Mouse (Mus musculus) mouse embryonic stem cell (cell line): ENCODE data around the gene Col5a1.

ENCODE experiments used
- in situ Hi-C, 2 experiments: fragments of 300-500 bp; cut with MboI; formaldehyde crosslinking; loops; 1 replicate in 1 of 2; 3 replicates in 1 of 2; pipeline ENCODE4 v1.14.3; 2019 to 2020; ENCODE audit warnings: low sequenced_read_pairs in 2 of 2, low pct_unique_long_range_greater_than_20kb in 1 of 2, mixed read lengths in 1 of 2; ENCODE audit not compliant: unreplicated experiment in 1 of 2

The Col5a1 gene

DNA sequence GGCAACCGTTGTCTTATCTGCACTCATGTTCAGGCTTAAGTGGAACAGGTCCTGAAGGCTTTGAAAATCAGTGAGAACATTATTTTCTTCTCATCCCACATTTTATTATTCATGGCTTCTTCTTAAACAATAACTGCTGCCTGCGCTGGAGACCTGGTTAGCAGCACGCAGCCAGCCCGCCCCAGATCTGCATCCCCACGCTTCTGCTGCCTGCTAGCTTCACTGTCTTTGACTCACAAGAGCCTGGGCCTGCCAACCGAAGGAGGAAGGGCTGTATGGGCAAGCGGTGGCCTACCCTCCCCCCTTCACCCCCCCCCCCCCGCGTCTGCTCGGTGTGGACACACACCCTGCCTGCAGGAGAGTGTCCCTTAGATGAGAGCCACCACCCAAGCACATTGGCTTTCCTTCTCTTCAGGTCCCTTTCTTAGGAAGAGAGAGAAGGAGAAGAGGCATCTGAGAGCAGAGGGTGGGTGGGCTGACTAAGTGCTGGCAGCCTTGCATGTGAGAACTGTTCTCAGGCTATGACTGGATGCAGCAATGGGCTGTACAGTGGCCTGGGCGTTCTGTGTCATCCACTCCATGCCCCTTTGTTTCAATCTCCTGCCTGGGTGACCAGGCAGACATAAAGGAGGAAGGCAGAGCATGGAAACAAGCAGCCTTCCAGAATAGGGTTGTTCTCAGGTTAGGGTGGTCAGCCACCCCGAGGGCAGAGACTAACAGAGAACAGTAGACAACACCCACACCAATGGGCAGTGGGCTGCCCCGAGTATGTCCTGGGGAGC, 104.4 kb downstream of the Col5a1 start:
- in situ Hi-C loops, result no loop called here

DNA sequence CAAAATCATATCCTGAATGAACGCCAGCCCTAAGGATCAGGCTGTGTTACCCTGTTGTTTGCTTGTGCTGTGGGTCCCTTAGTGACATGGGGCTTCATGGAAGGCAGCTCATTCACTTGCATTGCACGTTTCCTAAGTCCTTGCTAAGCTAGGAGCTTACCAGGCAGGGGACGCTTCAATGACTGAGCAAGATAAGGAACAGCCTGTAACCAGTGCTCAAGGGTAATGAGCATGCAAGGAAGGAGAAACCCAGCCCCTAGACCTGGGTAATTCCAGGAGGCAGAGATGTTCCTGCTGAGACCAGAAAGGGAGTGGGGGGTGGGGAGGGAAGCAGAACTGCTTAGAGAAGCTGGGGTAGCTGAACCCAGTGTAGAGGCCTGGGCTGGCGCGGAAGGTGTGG, 107.2 kb downstream of the Col5a1 start:
- in situ Hi-C loops, result no loop called here

DNA sequence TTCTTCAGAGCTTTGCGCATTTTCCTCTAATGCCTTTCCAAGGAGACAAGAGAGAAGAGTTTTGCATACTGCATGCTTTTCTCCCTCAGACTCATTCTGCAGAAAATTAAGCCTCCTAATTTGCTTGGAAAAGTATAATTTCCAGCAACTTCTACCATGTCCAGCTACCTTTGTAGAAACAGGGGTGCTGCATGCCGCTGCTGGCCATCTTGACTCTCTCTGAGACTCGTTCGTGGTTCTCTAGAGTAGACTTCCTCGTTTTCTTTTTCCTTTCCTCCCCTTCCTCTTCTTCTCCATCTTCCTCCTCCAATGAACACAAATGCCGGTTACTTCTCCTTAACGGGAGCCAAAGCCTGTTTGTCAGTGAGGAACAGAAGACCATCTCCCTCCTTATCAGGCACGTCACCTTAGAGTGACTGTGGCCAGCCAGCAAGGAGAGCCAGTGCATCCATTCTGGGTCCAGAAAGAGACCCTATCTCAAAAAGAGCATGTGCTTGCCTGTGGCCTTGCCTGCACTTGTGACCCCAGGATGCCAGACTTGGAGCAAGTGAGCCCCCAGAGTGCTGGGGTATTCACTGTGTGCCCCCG, 113.9 kb downstream of the Col5a1 start:
- in situ Hi-C loops, result no loop called here

DNA sequence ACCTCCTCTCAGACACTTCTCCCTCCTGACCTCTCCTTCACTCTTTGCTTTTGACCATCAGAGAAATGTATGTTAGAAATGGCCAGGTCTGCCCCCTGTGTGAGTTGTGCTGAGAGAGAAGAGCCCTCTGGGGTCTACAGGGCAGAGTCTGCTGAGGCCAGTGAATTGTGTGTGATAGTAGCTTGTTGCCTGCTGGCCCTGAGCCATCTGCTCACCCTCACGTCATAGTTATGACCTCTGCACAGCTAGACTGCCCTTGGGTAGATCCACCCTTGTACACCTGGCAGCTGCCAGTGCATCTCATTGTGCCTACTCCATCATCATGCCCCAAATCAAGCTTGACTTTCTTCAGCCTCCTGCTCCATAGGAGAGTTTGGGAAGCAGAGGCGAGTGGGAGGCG, 114.4 kb downstream of the Col5a1 start:
- in situ Hi-C loops, result no loop called here

DNA sequence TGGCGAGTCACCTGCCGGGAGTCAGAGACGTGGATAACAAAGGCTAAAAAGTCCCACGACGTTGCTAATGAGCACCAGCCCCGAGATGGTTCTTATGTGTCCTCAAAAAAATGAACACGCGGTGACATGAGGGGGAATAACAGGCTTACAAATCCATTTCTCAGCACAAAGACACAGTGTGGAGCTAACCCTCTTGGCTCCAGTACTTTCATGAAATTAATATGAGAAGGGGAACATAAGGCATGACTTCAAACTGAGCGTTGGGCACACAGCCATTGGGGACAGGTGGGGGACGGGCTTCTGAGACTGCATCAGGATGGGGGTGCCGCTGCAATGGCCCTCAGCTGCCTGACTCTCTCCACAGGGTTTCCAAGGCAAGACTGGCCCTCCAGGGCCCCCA, 115.0 kb downstream of the Col5a1 start:
- in situ Hi-C loops, result no loop called here

DNA sequence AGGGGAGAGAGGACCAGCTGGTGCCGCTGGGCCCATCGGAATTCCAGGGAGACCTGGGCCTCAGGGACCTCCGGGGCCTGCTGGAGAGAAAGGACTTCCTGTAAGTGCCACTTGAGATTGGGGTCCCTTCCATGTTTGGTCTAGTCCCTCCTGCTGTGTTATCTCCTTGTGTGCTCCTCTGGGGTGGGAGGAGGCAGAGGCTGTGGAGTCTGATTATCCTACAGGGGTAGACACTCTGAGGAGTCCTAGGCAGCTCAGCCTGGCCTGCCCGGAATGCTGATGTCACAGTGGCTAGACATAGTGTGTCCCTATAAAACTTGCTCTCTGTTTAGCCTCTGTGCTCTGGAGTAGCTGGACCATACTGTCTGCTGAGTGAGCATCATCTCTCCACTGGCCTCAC, 119.0 kb downstream of the Col5a1 start:
- in situ Hi-C loops, result no loop called here

DNA sequence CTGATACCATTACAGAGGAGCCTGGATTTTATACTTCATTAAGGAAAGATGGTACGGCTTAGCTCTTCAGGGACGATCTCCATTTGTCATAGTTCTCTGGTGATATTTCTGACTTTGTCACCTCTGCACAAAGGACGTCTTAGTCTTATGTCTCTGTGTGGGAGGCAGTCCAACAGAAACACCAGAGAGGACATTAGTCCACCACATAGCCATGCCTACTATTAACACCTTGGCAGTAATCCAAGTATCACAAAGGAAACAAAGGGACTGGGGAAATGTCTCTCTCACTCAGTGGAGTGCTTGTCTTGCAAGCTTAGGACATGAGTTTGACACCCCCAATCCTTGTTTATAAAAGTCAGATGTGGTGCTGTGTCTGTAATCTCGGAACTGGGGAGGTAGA, 122.0 kb downstream of the Col5a1 start:
- in situ Hi-C loops, result no loop called here

DNA sequence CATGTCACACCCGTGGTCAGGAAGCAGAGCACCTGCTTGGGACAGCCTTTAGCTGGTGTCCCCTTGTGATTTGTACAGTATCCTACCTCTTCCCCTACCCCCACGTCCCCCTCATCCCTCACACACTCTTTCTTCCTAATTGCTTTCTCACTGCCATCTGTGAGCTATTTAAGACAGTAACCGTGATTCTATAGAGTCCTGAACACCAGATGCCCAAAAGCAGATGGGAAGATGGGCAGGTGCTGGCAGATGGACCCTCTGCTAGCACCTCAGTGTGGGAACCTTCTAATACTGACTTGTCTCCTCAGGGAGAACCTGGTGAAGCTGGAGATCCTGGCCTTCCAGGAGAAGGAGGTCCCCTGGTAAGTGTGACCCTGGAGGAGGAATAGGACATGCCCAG, 126.1 kb downstream of the Col5a1 start:
- in situ Hi-C loops, result no loop called here

DNA sequence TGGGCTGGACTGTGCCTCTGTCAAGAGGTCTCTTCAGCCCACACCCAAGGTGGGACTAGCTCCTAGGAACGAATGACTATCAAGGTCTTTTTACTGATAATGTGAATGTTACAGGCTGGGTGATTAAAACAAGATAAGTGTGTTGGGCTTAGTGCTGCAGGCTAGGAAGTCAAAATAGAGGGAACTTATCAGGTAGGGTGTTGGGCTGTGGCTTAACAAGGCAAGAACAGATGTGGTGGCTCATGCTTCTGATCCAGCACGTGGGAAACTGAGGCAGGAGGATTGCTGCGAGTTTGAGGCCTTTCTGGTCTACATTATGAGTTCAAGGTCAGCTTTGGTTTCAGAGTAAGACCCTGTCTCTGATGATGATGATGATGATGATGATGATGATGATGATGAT, 128.6 kb downstream of the Col5a1 start:
- in situ Hi-C loops, result no loop called here

DNA sequence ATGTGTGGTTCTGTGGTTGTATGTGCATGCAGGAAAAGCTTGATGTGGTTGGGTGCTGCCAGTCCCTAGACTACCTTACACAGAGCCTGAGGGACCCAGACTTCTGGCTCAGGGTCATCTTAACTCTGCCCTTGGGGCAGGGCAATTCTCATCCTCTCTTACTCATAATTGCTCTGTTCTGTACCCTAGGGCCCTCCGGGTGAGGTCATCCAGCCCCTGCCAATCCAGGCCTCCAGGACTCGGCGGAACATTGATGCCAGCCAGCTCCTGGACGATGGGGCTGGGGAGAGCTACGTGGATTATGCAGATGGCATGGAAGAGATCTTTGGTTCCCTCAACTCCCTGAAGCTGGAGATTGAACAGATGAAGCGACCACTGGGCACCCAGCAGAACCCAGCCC, 138.2 kb downstream of the Col5a1 start:
- in situ Hi-C loops, result no loop called here

DNA sequence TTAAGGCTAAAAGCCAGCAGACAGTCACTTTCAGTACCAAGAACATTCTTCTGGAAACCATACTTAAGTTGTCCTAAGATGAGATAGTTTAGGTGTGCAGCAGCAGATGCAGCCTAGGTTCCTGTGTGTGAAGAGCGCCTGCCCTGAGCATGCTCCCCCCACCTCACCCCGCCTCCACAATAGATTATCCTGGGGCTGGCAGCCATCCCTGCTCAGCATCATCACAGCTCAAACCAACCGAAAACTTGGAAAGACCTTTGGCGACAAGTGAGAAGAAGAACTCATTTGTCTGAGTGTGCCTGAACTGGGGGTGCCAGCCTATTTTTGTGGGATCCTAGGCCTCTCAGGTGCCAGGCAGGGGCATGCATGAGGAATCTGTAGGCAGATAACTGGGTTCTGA, 139.6 kb downstream of the Col5a1 start:
- in situ Hi-C loops, result no loop called here

DNA sequence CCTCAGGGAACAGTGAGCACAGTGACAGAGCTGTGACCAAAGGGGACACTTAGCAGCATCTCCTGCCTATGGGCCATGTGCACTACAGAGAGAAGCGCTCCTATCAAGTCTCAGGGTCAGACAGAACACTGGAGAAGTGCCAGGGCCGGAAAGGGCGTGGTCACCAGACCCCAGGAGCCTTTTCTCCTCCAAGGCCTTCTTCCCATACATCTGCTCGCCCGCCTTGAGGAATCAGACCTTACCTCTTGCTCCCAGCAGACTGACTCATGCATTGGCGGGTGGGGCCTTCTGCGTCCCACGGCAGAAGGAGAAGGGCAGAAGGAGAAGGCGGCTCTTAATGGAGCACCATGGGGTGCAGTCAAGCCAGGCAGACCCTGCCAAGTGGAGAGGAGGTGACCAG, 145.6 kb downstream of the Col5a1 start:
- in situ Hi-C loops, result no loop called here

DNA sequence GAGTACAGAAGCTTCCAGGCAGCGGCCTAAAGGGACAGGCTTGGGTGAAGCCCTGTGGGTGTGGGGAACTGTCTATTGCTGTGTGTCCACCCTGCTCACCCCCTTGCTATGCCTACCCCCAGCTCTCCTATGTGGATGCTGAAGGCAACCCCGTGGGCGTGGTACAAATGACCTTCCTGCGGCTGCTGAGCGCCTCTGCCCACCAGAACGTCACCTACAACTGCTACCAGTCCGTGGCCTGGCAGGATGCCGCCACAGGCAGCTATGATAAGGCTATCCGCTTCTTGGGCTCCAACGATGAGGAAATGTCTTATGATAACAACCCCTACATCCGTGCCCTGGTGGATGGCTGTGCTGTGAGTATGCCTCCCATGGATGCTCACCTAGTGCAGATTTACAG, 146.2 kb downstream of the Col5a1 start:
- in situ Hi-C loops, result no loop called here

DNA sequence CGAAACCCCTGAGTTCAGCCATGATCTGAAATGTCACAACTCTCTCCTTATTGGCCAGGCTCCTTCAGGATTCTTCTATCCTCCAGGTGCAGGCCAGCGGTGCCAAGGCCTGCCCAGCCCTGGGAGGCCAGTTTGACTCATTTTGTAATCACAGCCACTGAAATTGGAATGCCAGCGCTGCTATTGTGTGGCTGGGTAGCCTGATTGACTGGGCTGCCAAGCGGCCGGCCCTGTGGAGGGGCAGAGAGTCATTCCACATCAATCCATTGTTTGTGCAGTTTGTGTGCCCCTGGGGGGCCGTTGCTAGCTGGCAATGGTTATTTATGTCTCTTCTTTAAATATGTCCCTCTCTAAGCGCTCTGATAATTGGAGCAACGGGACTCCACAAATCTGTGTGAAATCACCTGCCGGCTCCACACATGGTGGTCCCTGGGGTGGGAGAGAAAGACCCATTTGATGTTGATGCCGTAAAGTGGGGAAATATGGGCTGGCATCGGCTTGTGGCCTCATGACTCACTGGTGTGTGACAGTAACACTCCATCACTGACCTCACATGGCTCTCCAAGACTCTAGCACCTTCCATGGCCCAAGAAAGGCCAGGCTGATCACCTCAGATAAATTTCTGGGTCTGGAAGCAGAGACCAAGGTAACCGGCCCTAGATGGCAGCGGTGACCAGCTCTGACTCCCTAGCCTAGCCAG, 147.9 kb downstream of the Col5a1 start:
- in situ Hi-C loops, result no loop called here

DNA sequence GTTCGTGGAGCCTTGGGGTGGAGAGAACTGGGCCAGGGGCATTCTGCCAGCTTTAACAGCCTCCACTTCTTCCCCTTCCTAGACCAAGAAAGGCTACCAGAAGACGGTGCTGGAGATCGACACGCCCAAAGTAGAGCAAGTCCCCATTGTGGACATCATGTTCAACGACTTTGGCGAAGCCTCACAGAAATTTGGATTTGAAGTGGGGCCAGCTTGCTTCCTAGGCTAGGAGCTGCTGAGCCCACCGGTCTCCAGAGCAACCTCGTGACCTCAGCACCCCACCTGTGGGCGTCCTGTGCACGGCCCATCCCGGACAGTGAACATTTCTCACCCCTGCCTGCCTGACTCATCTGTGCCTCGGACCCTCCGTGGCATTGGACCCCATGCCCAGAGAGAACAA, 150.6 kb downstream of the Col5a1 start:
- in situ Hi-C loops, result no loop called here

DNA sequence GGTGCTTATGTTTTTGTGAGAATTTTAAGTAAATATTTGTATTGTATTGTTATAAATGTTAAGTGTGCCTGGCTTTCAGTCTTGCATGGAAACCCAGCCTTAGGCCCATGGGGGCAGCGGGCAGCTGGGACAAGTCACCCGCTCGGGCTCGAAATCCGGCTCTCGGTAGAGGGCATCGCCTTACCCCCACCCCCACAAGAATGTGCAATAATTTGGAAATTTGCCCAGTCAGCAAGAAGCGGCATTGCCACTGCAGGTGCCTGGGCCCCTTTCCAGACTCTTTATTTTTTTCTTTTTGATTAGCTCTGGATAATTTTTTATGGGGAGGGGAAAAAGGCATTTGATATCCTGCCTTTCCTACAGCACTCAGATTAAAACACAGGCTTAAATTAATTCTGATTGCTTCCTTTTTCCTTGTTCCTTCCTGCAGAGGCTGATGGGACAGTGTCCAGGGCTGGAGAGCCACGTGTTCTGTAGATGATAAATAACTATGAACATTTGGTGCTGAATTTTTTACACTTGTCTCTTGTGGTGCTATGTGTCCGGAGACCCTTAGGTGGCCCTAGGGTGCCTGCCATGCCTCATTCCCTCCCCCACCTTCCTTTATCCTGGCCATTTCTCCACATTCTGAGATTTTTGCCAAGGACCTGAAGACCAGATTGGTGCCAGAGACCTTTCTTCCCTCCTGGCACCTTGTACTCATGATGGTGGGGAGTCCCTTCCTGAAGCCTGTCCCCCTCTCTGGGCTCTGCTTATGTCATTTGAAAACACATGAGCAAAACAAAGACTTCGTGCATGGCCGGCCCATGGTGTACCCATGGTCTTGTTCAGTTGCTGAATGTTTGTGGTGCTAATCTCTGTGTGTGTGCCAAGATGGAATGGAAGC, 151.5 kb downstream of the Col5a1 start:
- in situ Hi-C loops, result no loop called here

DNA sequence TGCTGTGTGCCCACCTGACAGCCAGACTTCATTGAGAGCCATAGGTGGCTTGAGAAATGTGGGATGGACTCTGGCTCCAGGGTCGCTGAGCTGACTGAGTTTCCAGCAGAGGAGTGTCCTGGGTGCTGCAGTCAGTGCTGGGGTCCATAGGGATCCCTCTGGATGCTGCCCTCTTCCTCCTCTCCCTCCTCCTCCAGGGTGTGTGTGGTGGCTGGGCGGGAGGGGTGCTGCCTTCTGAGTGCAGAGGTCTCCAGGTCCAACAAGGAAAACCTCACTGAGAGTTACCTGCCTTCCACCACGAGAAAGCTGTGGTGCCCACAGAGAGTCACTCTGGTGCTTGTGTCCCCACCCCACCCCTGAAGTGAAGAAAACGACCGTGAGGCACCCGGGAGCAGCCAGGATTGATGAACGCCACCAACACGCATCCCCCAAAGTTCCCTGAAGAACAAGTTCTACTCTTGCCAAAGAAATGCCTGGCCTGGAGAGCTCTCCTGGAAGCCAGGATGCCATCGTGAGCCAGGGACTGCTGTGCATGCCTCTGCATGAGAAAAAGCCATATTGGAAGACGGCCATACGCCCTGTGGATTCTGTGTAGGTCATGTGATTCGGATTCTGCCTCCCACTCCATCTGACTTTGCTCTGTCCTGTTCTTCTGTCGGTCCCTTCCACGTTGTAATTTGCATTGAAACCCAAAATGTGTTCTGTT, 152.3 kb downstream of the Col5a1 start:
- in situ Hi-C loops, result no loop called here

DNA sequence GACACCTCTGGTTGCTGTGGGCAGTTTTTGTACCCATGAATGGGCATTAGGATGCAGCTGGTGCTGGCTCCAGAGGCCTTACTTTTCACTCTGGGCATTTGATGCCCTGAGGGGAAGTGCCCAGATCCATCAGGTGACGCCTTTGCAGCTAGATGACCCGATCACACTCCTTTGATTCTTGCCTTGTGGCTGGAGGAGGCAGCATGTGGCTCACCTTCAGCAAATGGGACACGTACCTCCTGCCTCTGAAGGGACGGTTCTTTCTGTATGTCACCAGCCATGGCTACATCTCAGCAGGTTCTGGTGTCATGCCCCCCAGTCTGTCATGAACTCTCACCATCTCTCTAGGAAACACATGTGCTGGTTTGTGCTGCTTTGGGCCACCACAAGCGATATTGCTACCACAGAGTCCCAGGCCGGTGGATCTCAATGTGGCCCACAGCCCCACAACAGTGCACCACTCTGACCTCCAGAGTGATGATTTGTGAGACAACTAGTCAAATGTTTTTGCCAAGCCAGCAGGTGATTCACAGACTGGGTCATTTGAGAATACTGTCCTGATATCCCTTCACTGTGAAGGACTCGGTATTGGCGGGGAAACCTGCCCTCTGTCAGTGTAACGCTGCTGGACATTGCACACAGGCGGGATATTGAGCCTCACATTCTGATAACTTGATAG, 153.6 kb downstream of the Col5a1 start:
- in situ Hi-C loops, result no loop called here
